Mouse (Mus musculus) liver, adult (tissue): ENCODE data around the gene Igsf9b.

ENCODE experiments used
- GATA4 ChIP-seq: IDR thresholded peaks from 2 replicates; pipeline ENCODE4 v1.6.1; 2014; ENCODE audit warnings: mild to moderate bottlenecking, low read length; ENCODE audit not compliant: insufficient replicate concordance

Igsf9b gene

DNA sequence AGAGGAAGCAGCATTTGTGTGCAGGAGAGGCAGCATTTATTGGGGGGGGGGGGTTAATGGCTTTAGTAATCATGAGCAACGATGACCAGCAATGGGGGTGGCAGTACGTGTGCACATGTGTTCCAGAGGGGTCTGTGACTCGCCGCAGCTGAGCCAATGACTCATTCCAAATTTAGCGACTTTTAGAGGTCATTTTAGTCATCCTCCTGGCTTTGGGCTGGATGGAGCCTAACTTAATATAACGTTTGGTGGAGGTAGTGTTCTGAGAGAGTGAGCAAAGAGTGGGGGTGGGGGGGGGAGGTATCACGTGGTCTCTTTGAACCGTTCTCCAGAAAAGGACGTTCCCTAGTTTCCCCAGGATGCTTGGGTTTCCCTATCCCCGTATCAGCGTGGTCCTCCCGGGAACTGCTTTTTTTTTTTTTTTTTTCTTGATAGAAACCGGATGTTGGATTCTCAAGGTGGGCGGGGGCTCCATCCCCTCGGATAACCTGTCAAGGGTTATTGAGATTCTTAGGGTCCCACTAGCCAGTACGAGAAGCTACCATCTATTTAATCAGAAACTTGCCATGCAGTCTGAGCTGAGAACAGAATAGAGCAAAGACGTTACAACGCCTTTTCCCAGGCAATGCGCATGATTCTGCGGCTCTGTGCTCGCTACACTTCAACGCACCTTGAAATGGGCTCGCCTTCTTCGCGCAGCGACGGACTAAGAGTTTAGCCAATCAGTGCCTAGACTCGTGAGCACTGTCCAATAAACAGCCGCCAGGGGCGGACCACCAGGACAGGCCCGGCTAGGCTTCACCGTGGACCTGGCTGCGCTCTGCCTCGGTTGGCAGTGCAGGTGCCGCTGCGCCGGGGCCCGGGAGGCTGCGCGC lies at the start of gene Igsf9b:
TSS of gene Igsf9b (plus strand) at position 794 of the 875 bp plus-strand sequence.
- no peak for TF ChIP-seq GATA4

DNA sequence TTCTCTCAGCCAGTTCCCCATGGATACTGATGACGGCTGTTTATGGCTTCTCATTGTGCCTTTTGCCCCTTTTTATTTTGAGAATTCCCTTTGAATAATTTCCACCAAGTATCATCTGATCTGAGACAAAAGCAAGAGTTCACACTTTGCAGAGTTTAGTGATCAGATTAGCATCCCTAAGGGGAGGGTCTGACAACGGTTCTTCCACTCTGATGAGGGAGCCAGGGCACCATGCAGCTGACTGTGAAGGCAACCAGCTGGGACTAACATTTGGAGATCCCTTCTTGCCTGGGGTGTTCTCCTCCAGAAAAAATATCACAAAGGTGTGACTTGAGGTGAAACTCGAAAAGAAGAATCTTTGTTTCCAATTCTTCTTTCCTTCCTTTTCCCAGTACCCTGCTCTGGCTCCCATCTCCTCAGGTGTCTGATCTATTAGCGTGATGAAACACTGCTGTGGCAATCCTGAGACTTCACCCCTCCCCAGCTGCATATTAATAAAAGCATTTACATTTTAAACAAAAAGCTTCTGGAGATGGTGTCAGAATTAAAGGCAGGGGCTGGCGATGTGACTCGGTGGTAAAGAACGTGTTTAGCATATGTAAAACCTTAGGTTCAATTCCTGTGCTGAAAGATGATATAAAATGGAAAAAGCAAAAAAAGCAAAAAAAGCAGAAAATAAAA lies 46.8 kb upstream of the Igsf9b start:
- no peak for TF ChIP-seq GATA4

DNA sequence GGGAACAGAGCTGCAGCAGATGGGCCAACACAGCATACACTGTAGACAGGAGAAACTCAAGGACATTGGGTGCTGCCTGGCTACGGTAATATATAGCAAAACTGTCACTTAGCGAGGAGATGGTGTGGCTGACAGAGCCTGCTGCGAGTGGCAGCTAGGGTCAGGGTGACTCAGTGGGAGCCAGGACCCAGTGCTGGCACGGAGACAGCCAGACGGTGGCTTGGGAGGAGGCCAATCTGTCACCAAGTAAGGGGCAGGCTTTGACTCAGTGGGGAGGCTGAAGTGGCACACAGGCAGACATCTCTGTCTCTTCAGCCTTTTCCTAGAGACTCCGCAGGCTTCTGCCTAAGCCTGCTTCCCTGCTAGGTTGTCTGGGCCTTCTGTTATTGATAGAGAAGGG lies 42.5 kb upstream of the Igsf9b start:
- TF ChIP-seq GATA4, result no peak

DNA sequence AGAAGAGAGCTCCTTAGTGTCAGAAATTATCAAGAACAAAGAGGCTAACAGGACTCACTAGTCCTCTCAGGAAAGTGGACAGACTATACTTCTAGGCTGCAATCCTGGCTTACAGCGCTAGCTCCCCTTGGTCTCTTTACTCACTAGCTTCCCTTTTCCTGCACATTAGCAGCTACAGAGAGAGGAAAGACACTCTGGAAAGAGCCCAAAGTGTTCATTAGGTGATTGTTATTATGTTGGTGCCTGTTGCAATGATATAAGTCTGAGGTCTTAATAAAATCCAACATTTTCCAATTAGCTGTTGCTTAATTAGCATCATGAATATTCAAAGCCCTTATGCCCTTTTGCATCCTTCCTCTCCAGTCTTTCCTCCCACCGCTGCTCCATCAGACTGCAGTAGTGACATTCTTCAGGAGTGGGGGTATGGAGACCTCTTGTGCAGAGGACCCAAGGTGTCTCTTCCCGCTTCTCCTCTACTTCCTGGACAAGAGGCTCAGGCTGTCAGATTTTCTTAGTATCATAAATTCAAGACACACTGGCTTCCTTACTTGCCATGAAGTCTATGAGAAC lies 38.5 kb upstream of the Igsf9b start:
- TF ChIP-seq GATA4, result no peak

DNA sequence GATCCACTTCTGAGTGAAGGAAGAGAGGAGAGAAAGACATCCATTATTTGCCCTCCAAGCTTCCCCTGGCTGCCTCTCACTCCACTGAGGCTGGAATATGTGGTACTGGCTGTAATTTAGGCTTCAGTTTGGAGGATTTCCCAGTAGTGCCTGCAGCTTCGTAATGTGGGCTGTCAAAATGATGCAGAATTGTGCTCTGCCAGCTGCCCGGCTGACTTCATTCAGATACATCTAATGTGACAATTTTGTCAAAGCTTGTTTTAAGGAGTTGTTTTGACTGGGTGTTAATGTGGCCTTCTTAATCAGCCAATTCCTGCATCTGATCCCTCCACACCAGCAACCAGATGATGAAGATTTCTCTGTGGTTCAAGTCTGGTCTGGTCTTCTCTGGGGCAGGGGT lies 37.1 kb upstream of the Igsf9b start:
- no peak for TF ChIP-seq GATA4

DNA sequence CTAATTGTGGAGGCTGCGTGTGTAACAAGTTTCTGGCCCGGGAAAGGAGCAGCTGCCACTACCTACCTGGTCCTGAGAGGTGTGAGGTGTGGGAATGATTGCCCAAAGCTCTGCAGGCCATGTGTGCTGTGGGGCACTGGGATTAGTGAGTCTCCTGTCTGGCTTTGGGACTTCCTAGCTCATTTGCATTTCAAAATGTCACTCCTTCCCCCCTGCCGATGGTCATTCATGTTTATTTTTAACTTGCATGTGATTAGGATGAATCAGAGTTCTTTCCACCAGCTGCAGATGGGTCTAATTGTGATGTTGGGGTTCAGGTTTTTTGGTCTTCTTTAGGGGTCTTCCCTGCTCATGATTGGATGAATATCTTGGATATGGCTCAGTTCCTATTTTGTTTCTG lies 34.0 kb upstream of the Igsf9b start:
- no peak for TF ChIP-seq GATA4

DNA sequence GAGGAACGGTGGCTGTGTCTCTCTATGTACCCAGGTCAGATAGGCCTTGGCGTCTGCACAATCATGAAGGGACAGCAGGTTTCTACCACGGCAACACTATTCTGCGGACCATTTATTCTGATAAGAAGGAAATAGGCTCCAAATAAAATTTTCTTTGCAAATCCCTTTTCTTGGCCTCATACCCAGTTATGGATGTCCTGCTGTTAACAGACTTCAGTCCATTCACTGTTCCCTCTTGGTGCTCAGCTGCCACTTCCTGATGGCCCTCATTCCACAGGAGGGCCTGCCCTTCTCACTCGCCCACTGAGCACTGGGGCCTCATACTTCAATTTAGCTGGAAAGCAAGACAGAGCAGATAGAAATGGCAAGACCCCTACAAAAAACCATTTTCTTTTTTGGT lies 31.1 kb upstream of the Igsf9b start:
- no peak for TF ChIP-seq GATA4

DNA sequence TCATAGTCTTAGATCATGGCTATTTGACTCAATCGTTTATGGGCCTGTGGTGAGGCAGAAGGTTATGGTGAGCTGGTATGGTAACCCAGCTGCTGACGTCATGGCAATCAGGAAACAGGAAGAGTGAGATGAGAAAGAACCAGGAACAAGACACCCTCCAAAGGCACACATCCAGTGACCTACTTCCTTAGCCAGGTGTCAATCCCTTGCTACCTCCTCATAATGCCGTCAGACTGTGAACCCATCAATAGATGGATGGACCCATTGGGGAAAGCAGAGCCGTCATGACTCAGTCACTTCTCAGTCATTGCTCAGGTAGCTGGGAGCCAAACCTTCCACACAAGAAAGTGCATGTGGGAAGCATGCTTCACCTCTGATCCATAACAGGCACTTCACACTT lies 30.5 kb upstream of the Igsf9b start:
- no peak for TF ChIP-seq GATA4

DNA sequence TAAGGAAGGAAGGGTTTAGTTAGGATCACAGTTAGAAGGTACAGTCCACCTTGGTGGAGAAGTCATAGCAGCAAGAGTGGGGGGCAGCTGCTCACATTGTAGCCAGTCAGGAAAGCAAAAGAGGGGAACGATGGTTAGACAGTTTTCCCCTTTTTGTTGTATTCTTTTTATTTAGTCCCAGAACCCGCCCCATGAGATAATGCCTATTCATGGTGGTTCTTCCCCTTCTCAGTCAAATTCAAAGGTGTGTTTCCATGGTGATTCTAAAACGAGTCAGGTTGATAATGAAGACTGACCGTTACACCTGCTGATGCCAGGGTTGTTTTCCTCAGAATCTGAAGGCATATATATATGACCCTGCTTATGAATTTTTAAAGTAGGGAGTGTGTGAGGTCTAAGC lies 29.7 kb upstream of the Igsf9b start:
- TF ChIP-seq GATA4, result no peak

DNA sequence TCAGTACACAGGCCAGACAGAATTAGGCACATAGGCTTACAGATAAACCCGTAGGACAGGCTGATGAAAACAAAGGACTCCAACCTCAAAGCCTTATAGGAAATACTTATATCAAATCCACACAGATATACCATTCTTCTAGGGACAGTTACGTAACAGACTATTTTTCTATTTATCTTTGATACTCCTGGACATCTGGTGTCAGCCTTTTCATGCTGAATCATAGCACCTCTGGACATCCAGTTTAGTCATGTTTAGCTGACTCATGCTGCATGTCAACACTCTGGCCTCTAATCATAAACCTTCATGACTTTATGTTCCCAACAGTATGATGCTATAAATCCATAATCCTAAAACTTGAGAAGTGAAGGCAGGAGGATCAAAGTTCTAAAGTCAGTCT lies 29.1 kb upstream of the Igsf9b start:
- no peak for TF ChIP-seq GATA4

DNA sequence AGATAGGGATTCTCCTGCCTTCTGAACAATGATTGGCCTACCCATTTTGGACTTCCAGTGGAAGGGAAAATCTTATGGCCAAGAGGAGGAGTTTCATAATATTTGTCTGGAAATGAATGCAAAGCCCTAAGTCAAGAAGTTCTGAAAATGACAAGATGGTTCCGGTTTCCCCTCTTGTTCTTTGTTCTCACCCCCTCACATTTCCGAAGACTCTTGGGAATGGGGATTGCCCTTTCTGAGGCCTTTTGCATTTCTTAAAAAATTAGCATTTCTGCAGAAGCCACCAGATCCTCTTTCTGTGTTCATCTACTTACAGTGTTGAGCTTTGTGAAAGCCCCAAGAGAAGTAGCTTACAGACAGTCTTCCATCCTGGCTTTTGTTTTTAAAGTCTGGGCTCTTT lies 27.1 kb upstream of the Igsf9b start:
- no peak for TF ChIP-seq GATA4

DNA sequence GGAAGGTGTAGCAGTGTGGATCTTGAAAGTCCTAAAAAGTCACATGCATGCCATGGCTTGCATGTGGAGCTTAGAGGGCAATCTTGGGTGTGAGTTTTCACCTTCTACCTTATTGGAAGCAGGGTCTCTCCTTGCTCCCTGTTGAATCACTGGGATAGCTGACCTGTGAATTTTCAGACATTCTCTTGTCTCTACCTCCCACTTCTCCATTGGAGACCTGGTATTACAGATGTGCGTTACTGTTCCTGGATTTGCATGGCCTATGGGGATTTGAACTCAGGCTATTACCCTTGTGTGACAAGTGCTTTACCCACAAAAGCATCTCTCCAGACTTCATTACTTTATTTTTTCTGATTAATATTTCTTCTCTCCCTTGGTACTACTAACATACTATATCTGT lies 26.1 kb upstream of the Igsf9b start:
- TF ChIP-seq GATA4, result no peak

DNA sequence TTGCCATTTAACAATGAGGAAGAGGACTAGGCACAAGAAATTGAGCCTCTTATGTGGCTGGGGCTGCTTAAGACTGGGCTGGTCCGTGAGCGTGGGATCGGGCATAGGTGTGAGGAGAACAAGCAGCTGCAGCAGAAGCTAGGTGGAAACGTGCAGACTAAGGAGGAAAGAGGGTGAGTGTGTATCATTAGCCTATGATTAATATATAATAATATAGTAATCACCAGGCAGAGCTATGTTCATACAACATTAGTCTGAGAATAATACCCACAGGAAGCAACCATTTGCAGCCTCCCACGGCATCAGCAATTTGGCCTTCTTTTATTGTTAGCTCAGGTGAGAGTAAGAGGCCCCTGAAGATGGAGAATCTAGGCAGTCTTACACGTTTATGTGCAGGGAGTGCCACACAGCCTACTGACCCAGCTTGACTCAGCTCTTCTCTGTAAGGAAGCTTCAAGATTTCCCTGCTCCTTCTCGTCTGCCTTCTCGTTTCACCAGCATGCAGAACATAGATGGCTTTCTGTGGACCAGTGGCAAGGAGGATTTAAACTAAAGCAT lies 22.6 kb upstream of the Igsf9b start:
- TF ChIP-seq GATA4, result no peak

DNA sequence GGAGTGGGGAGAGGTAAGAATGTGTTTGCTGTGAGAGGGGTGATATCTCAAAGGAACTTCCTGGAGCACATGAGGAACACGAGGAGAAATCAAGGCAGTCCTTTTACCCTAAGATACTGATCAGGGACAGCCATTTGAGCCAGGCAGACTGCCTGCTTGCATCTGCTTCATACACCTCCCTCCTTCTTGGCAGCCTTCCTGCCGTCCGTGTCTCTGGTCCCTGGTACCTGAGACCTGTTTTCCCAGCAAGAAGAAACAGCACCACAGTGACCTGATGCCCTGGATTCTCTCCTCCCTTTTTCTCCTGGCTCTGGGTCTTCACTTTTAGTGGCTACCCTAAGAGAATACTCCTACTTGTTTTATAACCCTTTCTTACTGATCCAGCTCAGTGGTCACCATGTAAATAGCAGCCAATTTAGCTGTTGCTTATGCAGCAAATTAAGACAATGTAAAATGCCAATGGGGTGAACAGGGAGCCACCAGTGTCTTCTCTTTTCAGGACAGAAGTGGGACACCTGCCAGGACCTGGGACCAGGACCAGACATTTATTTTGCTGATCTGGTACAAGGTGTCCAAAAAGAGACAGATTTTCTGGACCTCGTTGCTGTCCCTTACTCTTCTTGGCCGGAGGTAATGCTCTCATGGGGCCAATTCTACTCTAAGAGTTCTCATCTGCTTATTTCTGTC lies 21.5 kb upstream of the Igsf9b start:
- TF ChIP-seq GATA4, result no peak

DNA sequence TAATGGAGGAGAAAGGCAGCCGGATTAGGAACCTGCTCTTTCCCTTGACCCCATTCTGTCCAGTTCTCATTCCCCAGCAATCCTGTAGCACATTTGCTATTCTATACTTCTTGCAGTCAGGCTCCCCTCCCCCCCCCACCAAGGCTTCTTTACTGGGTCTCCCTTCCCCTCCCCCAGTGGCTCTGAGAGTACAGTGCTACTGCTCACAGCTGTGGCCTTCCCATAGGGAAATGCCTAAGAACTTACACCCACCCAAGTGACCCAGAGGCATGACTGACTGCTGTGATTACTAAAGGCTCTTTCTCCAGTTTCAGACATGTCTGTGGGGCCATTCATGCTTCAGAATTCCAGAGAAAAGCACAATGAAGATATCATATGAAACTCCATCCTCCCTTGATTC lies 20.0 kb upstream of the Igsf9b start:
- no peak for TF ChIP-seq GATA4

DNA sequence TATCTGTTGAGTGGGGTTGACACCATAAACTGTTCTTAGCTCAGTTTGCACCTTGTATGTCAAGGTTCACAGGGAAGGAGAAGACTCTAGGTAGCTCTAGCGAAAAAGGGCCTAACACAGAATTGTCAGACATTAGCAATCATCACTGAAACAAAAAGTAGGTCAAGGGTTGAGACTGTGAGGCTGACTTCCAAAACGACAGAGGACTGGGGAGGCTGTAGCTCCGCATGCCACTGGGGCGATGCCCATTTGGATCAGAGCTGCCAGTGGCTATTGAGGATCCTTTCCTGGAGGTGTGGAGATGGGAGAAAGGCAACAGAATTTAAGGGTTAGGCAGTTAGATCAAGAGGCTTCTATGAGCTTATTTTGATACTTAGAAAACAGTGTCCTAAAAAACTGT lies 18.0 kb upstream of the Igsf9b start:
- TF ChIP-seq GATA4, result no peak

DNA sequence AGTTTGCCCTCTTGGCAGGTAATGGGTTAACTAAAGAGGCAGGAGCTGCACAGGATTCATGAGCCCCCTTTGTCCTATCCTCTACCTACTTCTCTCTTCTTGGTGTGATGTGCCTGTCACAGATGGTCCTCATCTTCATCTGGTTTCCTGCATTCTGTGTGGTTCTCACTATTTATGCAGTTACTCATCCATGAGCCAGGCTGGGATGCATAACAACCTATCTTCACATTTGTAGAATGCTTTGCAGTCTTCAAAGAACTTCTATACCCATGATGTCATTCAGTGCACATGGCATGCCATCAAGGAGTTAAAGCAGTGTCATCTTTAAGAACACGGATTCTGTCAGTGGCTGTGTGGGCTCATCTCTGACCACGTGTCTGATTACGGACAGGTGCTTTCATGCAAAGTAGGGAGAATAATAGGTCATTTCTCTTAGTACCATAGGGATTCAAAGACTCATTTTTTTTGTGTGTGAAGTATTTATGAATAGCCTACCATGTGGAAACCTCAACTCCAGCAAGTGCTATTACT lies 13.2 kb upstream of the Igsf9b start:
- TF ChIP-seq GATA4, result no peak
